Mouse (Mus musculus) layer of hippocampus, postnatal 14 days (tissue): ENCODE data around the gene Ube2o. TPM values are rescaled to one million over a fixed set of nuclear protein-coding genes. Genes with fewer than 3 reads are reported as not detected.
A peak's percentile ranks its signal among the peaks of the same experiment; 100 is the strongest.

Experiments
- DNase-seq, 2 experiments: peaks; one replicate each; pipeline ENCODE4 v3.0.0; 2021 to 2022; ENCODE audit warnings: low spot score in 2 of 2, mixed read lengths in 1 of 2
- total RNA-seq, 2 experiments: library from RNA; stranded (reverse); gene quantifications; 2 replicates each; pipeline ENCODE4 v1.2.3; 2021

Ube2o gene
- total RNA-seq, 2 experiments from 2014 or later, result 104 to 108 TPM

GRCm38 (mm10) chr11:116547296-116548060 lies 33.8 kb downstream of the Ube2o start:
- no peak for DNase-seq

- DNase-seq, result no peak
Observed at GRCm38 (mm10) chr11:116543110-116543509, 38.1 kb downstream of the Ube2o start.

- no peak for DNase-seq
Observed at GRCm38 (mm10) chr11:116541183-116541582, 40.1 kb downstream of the Ube2o start.

GRCm38 (mm10) chr11:116538142-116538735 lies 43.0 kb downstream of the Ube2o start:
- DNase-seq, result no peak

- DNase-seq, result no peak
Observed at GRCm38 (mm10) chr11:116537388-116537787, 43.9 kb downstream of the Ube2o start.

GRCm38 (mm10) chr11:116536685-116537084 lies 44.6 kb downstream of the Ube2o start:
- DNase-seq, result no peak

- peak; percentile 67 to 77 for DNase-seq
Observed at GRCm38 (mm10) chr11:116534154-116534865, 46.9 kb downstream of the Ube2o start.

- no peak for DNase-seq
Observed at GRCm38 (mm10) chr11:116533341-116534153, 47.7 kb downstream of the Ube2o start.

GRCm38 (mm10) chr11:116532810-116533338 lies 48.4 kb downstream of the Ube2o start:
- no peak for DNase-seq

- DNase-seq, result no peak
Observed at GRCm38 (mm10) chr11:116532262-116532809, 48.9 kb downstream of the Ube2o start.

GRCm38 (mm10) chr11:116531371-116532191 lies 49.7 kb downstream of the Ube2o start:
- no peak for DNase-seq

- DNase-seq, result no peak
Observed at GRCm38 (mm10) chr11:116530187-116531147, 50.8 kb downstream of the Ube2o start, which contains the start of gene Sphk1. Gene Sphk1, plus strand, starts transcription at chr11:116530925.

GRCm38 (mm10) chr11:116528636-116529320 lies 52.5 kb downstream of the Ube2o start:
- DNase-seq, result no peak

GRCm38 (mm10) chr11:116523699-116524189 lies 57.5 kb downstream of the Ube2o start:
- no peak for DNase-seq

- DNase-seq, result no peak
Observed at GRCm38 (mm10) chr11:116522886-116523698, 58.2 kb downstream of the Ube2o start.

GRCm38 (mm10) chr11:116522046-116522445 lies 59.2 kb downstream of the Ube2o start:
- DNase-seq, result no peak

- no peak for DNase-seq
Observed at GRCm38 (mm10) chr11:116521143-116521542, 60.1 kb downstream of the Ube2o start.
